Mouse (Mus musculus): ENCODE results near the gene Gm266. TPM values are rescaled to one million over a fixed set of nuclear protein-coding genes. Genes with fewer than 3 reads are reported as not detected.
"Not testable (repeated sequence)": the region's sequence is repeated elsewhere in the genome, so short reads cannot be mapped to it uniquely, and the experiment has no call there.

Gm266 gene
- not detected for polyA plus RNA-seq (2017; shearing (Covaris generic))

DNA sequence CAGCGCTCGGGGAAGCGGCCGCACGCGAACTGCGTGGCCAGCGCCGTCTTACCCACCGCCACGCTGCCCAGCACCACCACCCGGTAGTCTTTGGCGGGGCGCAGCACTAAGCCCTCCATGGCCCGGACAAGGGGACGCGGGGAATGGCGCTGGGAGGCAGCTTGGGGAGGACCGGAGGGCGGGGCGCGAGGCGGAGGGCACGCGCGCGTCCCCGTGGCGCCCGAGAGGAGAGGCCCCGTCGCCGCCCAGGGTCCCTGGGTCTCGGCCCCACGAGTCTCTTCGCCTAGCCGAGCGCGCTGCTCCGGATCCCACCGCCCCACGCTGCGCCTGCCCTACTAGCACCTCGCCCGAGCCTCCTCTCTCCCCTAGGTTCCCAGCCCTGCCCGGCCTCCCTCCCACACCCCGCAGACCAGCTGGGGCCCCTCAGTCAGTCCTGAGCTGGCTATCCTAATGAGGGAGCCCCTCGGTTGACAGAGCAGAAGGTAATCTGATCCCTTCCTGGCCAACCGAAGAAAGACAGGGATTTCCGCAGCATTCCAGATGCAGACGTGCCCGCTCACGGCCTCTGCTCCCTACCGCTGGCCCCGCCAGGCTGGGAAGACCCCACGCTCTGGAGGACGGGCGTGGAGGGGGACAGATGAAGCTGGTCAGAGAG lies at the start of gene Gm266:
TSS of gene Gm266 (minus strand) at position 172 of the 655 bp plus-strand sequence.
- ATAC-seq: no peak

DNA sequence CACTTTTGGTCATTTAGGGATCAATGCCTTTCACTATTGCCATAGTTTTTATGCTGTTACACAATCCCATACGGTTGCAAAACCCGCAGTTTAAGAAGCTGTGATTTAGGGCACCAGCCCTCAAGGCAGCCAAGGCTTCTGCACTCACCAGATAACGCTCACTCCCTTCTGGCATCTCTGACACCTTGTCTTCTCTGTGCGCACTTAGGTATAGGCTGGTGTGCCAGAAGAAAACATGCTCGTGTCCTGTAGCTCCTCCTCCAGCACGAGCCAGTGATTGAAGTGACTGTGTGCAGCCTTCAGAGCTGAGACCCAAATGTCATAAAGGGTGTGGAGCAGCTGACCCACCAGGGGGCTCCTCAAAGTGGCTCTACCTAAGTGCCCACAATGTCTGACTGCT lies 49.7 kb upstream of the Gm266 start:
- no peak for ATAC-seq

- no peak for ATAC-seq
These were observed 47.6 kb upstream of the Gm266 start for GRCm38 (mm10) chr12:111533096-111533794.

DNA sequence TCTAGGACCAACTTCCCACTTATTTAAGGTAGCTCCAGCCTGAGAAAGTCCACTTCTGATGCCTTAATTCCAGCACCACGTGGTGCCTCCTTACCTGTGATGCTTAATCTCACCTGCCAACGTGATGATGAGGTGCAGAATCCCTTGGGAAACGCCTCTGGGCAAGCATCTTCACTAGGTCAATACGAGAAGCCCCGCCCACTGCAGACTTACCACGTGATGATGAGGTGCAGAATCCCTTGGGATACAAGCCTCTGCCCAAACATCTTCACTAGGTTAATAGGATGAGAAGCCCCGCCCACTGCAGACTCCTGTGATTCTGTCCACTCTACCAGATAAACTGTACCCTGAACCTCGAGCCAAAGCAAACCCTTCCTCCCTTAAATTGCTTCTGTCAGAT lies 43.6 kb upstream of the Gm266 start:
- ATAC-seq: no peak

DNA sequence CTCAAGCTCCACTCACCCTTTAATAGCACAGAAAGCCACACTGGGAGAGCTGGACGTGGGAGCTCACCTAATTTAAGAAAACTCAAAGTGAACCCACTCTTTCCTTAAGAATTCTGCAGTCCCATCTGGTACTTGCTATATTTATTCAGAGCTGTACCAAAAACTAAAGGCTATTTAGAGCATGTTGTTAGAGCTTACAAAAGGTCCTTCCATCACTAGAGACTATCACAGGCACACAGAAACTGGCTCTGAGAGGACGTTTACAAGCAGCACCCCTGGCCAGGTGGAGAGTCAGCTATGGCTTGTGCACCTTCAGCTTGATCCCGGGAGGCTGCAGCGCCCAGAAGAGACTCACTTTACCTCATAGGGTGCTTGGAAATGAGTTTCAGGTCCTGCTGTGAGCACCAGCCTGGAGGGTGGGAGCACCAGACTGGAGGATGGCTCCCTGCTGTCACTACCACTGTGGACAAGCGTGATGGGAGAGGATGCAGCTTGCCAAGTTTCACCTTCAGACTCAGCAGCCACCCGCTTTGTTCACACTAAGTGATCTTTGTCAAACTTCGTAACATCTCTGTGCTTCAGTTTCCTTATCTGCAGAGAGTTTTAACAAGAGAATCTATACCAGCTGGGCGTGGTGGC lies 42.1 kb upstream of the Gm266 start:
- ATAC-seq: no peak

DNA sequence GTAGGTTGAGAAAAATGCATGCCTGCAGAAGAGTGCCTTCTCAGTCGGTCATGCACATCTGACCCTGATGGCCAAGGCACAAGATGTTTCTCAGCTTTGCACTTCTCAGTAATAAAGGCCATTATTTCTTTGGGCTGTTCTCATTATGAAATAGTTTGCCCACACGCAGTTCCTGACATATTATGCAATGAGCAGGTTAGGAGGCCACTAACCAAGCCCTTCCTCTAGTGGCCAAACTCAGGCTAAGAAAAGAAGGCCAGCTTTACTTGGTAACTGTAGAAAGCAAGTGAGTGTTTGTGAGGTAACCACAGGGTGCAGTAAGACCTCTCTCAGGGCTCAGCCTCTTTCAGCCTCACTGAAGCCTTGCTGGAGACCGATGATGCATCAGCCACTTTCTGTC lies 39.3 kb upstream of the Gm266 start:
- ATAC-seq: no peak

DNA sequence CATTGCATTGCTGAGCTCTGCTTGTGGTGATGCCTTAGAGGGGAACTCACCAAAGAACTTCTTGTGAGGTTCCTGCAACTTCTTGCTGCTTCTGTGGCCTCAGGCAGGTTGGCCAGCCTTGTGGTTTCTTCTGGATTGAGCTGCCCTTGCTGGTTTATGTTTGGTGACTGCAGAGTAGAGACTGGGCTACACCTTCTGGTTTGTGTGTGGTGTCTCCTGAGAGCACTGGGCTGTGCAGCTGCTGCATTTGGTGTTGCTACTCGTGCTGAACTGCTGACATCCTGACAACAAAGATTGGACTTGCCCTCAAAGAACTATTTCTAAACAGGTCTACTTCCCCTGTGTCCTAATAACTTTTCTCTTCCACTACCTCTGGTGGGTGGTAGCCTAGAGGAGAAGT lies 38.8 kb upstream of the Gm266 start:
- ATAC-seq: no peak

DNA sequence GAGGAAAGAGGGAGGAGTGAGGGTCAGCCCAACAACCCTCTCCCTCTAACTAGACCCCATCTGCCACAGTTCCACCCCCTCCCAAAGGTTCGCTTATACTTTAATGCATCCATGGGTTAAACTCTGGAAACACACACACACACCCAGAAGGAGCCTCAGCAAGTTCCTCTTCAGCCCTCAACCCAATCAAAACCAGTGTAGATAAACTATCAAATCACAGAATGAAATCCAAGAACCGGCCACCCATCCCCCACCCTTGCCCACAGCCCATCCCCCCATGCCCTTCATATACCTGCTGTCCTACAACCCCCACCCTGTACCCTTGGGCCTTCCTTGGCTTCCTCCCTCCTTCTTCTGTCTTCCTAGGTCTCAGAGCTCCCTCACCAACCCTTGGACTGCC lies 35.4 kb upstream of the Gm266 start:
- no peak for ATAC-seq

DNA sequence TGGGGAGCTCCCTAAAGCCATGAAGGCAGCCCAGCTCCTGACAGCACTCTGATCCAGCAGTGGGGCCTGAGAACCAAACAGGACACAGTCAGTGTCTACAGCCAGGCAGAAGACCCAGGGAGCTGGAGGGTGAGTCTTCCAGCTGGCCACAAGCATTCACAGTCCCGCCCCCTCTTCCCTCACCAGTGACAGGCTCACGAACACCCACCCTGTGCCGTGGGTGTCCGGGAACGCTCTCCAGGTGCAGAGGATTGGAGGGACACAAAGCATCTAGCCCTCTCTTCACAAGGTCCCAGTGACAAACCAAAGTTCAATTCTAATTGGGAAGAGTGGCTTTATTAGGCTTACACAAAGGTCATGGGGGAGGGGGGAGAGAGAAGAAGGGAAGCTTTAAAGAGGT lies 34.2 kb upstream of the Gm266 start:
- ATAC-seq: no peak

DNA sequence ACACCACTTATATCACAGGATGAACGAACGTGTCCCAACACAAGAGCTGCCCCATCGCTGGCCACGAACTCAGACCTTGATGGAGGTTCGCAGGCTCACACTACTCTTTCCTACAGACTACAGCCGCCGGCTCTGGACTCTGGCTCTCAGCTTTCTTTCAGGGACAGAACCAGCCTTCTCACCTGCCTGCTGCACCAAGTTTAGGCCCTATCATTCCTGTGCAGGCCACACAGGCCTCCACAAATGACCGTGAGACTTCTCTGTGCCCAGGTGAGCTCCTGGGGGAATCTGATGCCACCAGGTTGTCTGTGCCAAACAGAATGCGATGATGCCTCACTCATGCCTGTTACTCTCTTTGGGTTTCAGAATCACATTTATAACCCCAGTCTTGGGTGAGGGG lies 32.8 kb upstream of the Gm266 start:
- ATAC-seq: no peak

DNA sequence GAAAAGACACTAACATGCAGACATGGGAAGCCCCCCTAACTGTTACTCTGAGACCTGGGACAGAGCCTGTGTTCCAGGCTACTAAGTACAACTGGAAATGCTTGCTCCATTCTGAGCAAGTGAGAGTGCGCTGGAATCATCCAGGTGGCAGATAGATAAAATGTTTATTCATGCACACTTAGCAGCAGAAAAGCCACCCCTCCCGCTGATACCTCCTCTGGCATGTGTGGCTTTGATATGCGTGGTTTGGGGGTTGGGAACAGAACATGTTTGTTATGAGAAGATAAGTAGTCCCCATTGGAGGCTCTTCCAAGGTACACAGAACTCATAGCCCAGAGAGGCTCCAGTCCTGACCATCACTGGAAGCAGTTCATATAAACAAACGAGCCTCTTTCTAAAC lies 32.3 kb upstream of the Gm266 start:
- ATAC-seq: no peak

DNA sequence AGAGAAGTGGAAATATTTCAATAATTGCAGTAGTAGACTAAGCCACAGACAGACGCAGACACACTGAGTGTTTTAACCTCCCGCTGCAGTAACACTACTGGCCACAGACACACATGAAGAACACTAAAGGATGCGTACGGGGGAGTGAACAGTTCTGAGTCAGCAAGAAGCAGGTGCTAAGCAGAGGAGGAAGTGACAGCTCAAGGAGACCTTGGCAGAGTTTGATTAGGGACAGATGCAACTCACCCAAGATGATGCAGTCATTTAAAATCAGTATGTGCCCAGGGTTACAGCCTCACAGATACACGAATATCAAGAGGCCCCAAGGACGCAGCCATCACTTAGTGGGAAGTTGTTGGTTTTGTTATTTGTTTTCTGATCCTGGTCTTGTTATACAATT lies 31.2 kb upstream of the Gm266 start:
- ATAC-seq: peak; percentile 86

DNA sequence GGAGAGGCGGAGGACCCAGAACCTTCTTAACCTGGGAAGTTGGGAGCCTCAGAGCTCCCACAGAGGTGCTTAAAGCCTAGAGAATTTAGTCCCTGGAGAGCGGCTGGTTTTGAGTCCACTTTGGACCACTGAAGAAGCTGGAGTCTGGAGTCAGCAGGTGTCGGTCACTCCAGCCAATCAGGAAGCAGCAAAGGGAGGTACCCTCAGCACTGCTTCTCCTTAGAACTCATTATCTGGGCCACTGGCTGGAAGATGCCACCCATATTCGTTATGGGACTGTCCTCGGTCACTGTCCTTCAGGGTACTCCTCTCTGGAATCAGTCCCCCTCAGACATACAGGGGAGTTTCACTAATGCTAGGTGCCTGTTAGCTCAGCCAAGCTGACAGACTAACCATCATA lies 30.3 kb upstream of the Gm266 start:
- ATAC-seq: no peak

- no peak for ATAC-seq
These were observed 29.4 kb upstream of the Gm266 start for GRCm38 (mm10) chr12:111514874-111515649.

DNA sequence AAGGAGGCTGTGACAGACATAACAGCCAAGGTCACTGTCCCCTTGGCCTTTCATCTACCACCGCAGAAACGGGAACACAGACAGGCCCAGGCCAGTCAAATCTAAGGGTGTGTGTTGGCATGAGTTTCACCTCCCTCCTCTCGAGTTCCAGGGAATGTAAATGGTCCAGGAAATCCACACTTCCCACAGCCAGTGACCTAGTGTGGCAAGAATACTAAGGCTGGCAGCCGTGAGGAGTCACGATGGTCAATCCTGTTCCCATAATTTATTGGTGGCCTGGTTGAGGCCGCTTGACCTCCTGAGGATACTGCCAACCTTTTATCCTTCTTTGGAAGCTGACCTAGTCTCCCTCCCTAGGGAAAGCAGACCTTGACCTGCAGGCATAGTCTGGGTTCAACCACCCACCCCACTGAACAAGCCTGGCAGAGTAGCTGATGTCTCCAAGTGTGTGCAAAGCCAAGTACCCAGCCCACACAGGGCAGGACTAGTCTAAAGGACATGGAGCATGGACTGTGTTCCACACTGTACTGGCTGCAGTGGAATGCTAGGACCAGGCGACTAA lies 28.7 kb upstream of the Gm266 start:
- ATAC-seq: no peak

DNA sequence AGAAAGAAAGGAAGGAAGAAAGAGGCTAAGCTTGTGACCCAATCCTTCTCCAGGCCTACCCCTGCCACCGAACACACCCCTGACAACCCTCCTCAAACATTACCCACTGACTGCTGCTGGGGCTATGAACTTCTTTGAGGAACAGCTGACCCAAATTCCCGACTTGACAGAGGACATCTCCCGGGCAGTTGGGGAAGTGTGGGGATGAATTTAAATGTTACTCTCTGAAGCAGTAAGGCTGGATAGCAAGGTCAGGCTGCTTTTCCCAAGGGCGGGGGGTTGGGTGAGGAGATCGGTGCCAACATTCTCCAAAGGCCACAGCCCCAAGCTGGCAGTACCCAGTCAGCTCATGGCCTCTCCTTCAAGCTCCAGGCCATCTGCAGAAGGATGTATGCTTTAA lies 28.1 kb upstream of the Gm266 start:
- no peak for ATAC-seq

DNA sequence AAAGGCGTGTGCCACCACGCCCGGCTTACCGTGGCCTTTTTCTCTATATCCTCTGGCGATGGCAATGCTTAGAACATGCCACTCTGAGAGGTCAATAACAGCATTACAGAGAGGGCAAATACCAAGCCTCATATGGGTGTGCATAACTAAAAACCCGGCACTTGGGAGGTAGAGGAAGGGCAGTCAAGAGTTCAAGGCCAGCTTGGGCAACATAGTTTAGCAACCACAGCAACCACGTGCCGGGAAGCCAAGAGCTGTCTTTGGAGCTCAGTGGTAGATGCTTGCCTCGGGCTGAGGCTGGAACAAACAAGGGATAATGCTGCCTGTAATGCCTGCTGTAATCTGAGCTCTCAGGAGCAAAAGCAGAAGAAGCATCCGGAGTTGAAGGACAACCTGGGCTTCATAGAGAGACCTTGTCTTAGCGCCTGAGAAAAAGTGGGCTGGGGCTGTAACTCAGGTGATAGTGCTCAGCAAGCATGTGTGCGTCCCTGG lies 27.0 kb upstream of the Gm266 start:
- ATAC-seq: no peak

DNA sequence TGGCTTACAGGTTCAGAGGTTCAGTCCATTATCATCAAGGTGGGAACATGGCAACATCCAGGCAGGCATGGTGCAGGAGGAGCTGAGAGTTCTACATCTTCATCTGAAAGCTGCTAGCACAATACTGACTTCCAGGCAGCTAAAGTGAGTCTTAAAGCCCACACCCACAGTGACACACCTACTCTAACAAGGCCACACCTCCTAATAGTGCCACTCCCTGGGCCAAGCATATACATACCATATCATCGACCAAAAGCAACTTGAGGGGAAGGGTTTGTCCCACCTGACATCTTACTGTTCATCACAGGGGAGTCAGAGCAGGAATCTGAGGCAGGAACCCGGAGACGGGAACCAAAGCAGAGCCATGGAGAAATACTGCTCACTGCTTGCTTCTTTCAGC lies 22.8 kb upstream of the Gm266 start:
- not testable (repeated sequence) for ATAC-seq

GRCm38 (mm10) chr12:111507962-111508361 lies 22.3 kb upstream of the Gm266 start:
- ATAC-seq: no peak

GRCm38 (mm10) chr12:111507001-111507400 lies 21.4 kb upstream of the Gm266 start:
- no peak for ATAC-seq

DNA sequence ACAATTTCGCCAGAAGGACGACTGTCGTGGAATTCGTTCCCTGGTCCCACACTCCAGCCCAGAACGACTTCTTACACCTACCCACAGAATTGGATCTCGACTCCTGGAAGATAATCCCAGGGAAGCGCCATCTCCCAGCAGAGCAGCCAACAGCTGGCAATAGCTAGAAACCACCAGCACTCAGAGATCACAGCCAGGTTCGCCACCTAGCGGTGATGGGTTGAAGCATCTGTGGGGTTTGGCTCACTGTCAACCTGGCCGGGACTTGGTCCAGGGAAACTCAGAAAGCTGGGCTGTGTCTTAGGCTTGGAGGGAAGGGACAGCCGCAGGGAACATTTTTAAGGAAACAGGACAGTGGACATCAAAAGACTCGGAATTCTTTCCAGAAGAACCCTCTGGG lies 19.3 kb upstream of the Gm266 start:
- ATAC-seq: no peak

GRCm38 (mm10) chr12:111503571-111503970 lies 17.9 kb upstream of the Gm266 start:
- ATAC-seq: no peak

DNA sequence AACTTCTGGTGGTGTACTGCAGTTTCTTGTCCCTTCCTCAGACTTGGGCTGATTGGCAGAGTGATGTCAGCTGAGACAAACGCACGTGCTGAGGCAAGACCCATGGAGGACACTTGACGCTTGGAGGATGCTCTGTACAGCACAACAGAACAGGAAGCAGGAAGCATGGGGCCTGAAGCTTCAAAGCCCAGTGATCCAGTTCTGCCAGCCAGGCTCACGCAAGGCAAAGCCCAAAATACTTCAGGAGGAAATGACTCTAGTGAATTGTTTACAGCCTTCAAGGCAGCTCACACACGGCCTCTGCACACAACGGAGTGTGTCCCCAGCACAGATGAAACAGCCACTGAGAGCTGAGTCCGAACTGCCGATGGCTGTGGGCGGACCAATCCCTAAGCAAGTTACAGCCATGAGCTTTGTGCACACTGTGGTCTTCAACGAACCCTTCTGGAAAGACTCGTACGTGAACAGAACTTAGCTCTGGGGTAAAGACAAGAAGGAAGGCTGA lies 17.5 kb upstream of the Gm266 start:
- no peak for ATAC-seq
